In the genomic region with DNA sequence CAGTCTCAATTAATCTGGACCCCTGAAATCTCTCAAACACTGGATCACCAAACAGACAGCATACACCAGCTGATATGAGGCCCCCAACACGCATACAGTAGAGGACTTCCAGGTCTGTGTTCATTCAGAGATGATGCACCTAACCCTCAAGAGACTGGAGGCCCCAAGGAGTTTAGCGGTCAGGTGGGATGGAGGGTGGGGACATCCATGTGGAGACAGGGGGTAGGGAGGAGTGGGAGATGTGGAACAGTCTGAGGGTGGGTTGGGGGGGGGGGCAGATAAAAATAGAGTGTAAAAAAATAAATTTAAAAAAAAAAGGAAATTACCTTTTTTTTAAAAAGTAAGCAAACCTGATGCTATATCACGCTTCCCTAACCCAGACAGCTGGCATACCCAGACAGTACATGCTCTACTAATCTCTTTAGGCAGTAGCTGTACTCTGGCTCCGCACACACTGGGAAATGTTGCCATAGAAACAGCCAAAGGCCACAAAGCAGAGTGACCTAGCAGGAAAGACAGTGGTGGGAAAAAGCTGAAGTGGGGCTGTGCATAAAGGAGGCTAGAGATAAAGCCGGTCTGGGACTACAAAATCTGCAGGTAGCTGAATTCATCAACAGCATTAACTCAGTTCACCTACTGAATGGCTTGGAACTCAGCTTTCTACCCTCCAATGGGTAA, we compare ENCODE assay signal across 9 mouse cellular contexts. TPM values are rescaled to one million over a fixed set of nuclear protein-coding genes. Genes with fewer than 3 reads are reported as not detected.
A peak's percentile ranks its signal among the peaks of the same experiment; 100 is the strongest.
DNase-seq lines count a peak whose midpoint lies in the region; ATAC-seq and TF ChIP-seq lines count a peak whose summit lies in the region.
"Had no signal": no experiment of that assay in that cellular context is flagged by ENCODE, and none has a peak within 500 bp of the region (broad histone marks: within the 10 kb centered on the region; RNA-seq: fewer than 3 reads in every experiment).

No protein-coding gene starts in this region.

- H3K4me2 ChIP-seq in hindbrain, postnatal 0 days (ENCODE audit: low read depth, low read length) = 0 out of 2 replicates have a peak overlapping the region, but pooled peaks have one; percentile 18

- no peak overlapping the region for H3K9ac ChIP-seq in hindbrain, postnatal 0 days (replicated peaks; ENCODE audit: low read length)

- TF ChIP-seq CTCF in hindbrain, postnatal 0 days (IDR thresholded peaks at IDR 0.05; ENCODE audit: low read depth) = no peak

- H3K4me1 ChIP-seq in hindbrain, postnatal 0 days (ENCODE audit: insufficient read depth, low read length) = peaks cover 5% of the 10 kb centered on the region; the same call in 1 of the 2 replicates

- H3K27me3 ChIP-seq in hindbrain, postnatal 0 days (ENCODE audit: insufficient read depth, low read length) = no peaks in the 10 kb centered on the region

- H3K9me3 ChIP-seq in hindbrain, postnatal 0 days (ENCODE audit: low read length) = no peaks in the 10 kb centered on the region

- no peak overlapping the region for H3K27ac ChIP-seq in hindbrain, postnatal 0 days

- H3K4me3 ChIP-seq in hindbrain, postnatal 0 days (ENCODE audit: low read length) = no peak overlapping the region

- H3K36me3 ChIP-seq in hindbrain, postnatal 0 days (ENCODE audit: insufficient read depth, low read length) = no peaks in the 10 kb centered on the region

- ATAC-seq in hindbrain, postnatal 0 days = peak; percentile 93
- peak; percentile 47 for ATAC-seq in megakaryocyte progenitor cell, adult 5-6 weeks (replicated peaks; ENCODE audit: poor library complexity)

- WGBS in hindbrain, postnatal 0 days = 33% methylated on average over 5 of the region's 5 CpGs

- peak; percentile 13 to 15 for DNase-seq in adrenal gland, postnatal 36 days
- peak; percentile 68 for DNase-seq in embryo, embryonic 10.5 days (ENCODE audit: low spot score)
- peak; percentile 77 for DNase-seq in hindbrain, postnatal 0 days (ENCODE audit: low spot score)
- DNase-seq in right cerebral cortex, postnatal 25 days = no peak
- no peak for DNase-seq in adipocyte (ENCODE audit: low spot score)
- no peak for DNase-seq in ovary, postnatal 14 days (ENCODE audit: low spot score)

RNA-seq across cellular contexts. Expression of a gene that starts 7.4 kb away (rescaled TPM):
- 1 to 10 TPM; 8.4 to 9.2 TPM for total RNA-seq in adrenal gland, postnatal 36 days (2021)
- total RNA-seq in hindbrain, postnatal 0 days (2014; rRNA removed) = 9.2 and 16.0 TPM in 2 replicates
- polyA plus RNA-seq in hindbrain, postnatal 0 days (2015; fragmentation: Nextera tagmentation; extraction: Ambion mirVana) = 24.3 and 25.5 TPM in 2 replicates
- 6.4 and 7.4 TPM in 2 replicates for total RNA-seq in megakaryocyte progenitor cell, adult 5-6 weeks (2015)
- 5.6 and 7.0 TPM in 2 replicates for total RNA-seq in megakaryocyte progenitor cell, adult 5-6 weeks (2017)

RNA-seq across cellular contexts. Expression of a gene that starts 27.2 kb away (rescaled TPM):
- not detected for total RNA-seq in adrenal gland, postnatal 36 days (2021)
- total RNA-seq in hindbrain, postnatal 0 days (2014; rRNA removed) = not detected in 2 replicates
- polyA plus RNA-seq in hindbrain, postnatal 0 days (2015; fragmentation: Nextera tagmentation; extraction: Ambion mirVana) = 0.19 and 0.20 TPM in 2 replicates
- total RNA-seq in megakaryocyte progenitor cell, adult 5-6 weeks (2015) = not detected in 2 replicates
- not detected in 2 replicates for total RNA-seq in megakaryocyte progenitor cell, adult 5-6 weeks (2017)
- polyA plus RNA-seq: limb, embryonic 11.5 days; testis, adult 2 months had no signal

RNA-seq across cellular contexts. Expression of a gene that starts 41.6 kb away (rescaled TPM):
- 10 to 100 TPM; 63.8 to 67.8 TPM for total RNA-seq in adrenal gland, postnatal 36 days (2021)
- total RNA-seq in hindbrain, postnatal 0 days (2014; rRNA removed) = 8.8 and 14.4 TPM in 2 replicates
- polyA plus RNA-seq in hindbrain, postnatal 0 days (2015; fragmentation: Nextera tagmentation; extraction: Ambion mirVana) = 54.2 and 59.1 TPM in 2 replicates
- 79.3 and 89.8 TPM in 2 replicates for total RNA-seq in megakaryocyte progenitor cell, adult 5-6 weeks (2015)
- 104 and 113 TPM in 2 replicates for total RNA-seq in megakaryocyte progenitor cell, adult 5-6 weeks (2017)

RNA-seq across cellular contexts. Expression of a gene that starts 49.0 kb away (rescaled TPM):
- not detected for total RNA-seq in adrenal gland, postnatal 36 days (2021)
- not detected in 2 replicates for total RNA-seq in hindbrain, postnatal 0 days (2014; rRNA removed)
- not detected in 2 replicates for polyA plus RNA-seq in hindbrain, postnatal 0 days (2015; fragmentation: Nextera tagmentation; extraction: Ambion mirVana)
- total RNA-seq in megakaryocyte progenitor cell, adult 5-6 weeks (2015) = not detected in 2 replicates
- total RNA-seq in megakaryocyte progenitor cell, adult 5-6 weeks (2017) = not detected in 2 replicates
- polyA plus RNA-seq: limb, embryonic 11.5 days; testis, adult 2 months had no signal

Comparison
In these comparisons a context has a peak if more than half of its experiments do, and no peak if none do; other contexts are left out.
1. DNase-seq: peak in adrenal gland, postnatal 36 days (2 of 2), embryo, embryonic 10.5 days (single experiment) and hindbrain, postnatal 0 days (single experiment); none in right cerebral cortex, postnatal 25 days (single experiment), adipocyte (single experiment) and ovary, postnatal 14 days (single experiment).